Mouse (Mus musculus) spleen, adult 2 months (tissue): ENCODE measurements around the gene Sec61a1. TPM values are rescaled to one million over a fixed set of nuclear protein-coding genes. Genes with fewer than 3 reads are reported as not detected.

Experiments used
- DNase-seq, 2 experiments: peaks; one replicate each; pipeline versions ENCODE4 v3.0.0 to v3.0.0-alpha.2; 2012 to 2021; ENCODE audit warnings: low spot score in 2 of 2, low read depth in 1 of 2
- H3K27ac ChIP-seq: fragments of 200-500 bp; 2 replicates; pipeline ENCODE4 v1.5.1; 2012; ENCODE audit warnings: low read length, inconsistent platforms; ENCODE audit not compliant: insufficient read depth
- H3K27me3 ChIP-seq: fragments of 200-500 bp; 2 replicates; pipeline ENCODE4 v1.6.1; 2012; ENCODE audit warnings: mild to moderate bottlenecking, moderate library complexity, low read length, inconsistent platforms; ENCODE audit not compliant: control insufficient read depth, insufficient read depth
- H3K36me3 ChIP-seq: fragments of 200-500 bp; 2 replicates; pipeline ENCODE4 v1.6.1; 2012; ENCODE audit warnings: mild to moderate bottlenecking, low read length, inconsistent platforms; ENCODE audit not compliant: control insufficient read depth, insufficient read depth
- H3K4me1 ChIP-seq: fragments of 200-500 bp; 2 replicates; pipeline ENCODE4 v1.6.1; 2011; ENCODE audit warnings: inconsistent platforms; ENCODE audit not compliant: control insufficient read depth, insufficient read depth, insufficient read length
- H3K4me3 ChIP-seq: fragments of 200-500 bp; 2 replicates; pipeline ENCODE4 v1.5.1; 2011; ENCODE audit warnings: mild to moderate bottlenecking, inconsistent platforms; ENCODE audit not compliant: insufficient read depth, insufficient read length; ENCODE audit errors: extremely low read depth
- CTCF ChIP-seq: fragments of 200-500 bp; IDR thresholded peaks from 2 replicates; pipeline ENCODE4 v1.5.1; 2011; ENCODE audit warnings: mild to moderate bottlenecking, inconsistent platforms; ENCODE audit not compliant: insufficient read depth, insufficient read length, insufficient replicate concordance; ENCODE audit errors: extremely low read depth
- POLR2A ChIP-seq: fragments of 200-500 bp; IDR thresholded peaks from 2 replicates; pipeline ENCODE4 v1.6.1; 2011; ENCODE audit warnings: low read depth, low read length, inconsistent platforms
- WGBS: fragments of 180-500 bp; shearing (Covaris S2); methylation state at CpG from one replicate; pipeline ENCODE4 v1.1.7; 2018; 5-methylcytosine and 5-hydroxymethylcytosine counted together
- polyA plus RNA-seq: library from polyadenylated mRNA; depleted of rRNA; stranded (reverse); fragments of >200 nt; gene quantifications from 2 replicates; pipeline ENCODE4 v1.2.3, GENCODE M21; 2012; rRNA removed

The Sec61a1 gene
- polyA plus RNA-seq: 147 and 172 TPM in 2 replicates

GRCm38 (mm10) chr6:88518404-88519263 lies at the start of gene Sec61a1:
Gene Sec61a1 (minus strand): TSS chr6:88518905.
- H3K4me1 ChIP-seq: peaks cover 6% of the 10 kb centered on the region; the same call in 1 of the 2 replicates
- under 1% methylated on average over 80 of the region's 80 CpGs for WGBS
- H3K27me3 ChIP-seq: no peaks in the 10 kb centered on the region
- TF ChIP-seq CTCF (no peak), POLR2A (peak; percentile 93)
- H3K27ac ChIP-seq: peak within 1 kb of the TSS; percentile 91
- peaks cover 13% of the 10 kb centered on the region for H3K36me3 ChIP-seq
- peak within 1 kb of the TSS; percentile 78 for H3K4me3 ChIP-seq
- peak; percentile 85 to 95 for DNase-seq

- Histone ChIP-seq H3K4me1 (no peaks in the 10 kb centered on the region), H3K4me3 (no peak overlapping the region), H3K27ac (no peak overlapping the region), H3K36me3 (no peaks in the 10 kb centered on the region), H3K27me3 (no peaks in the 10 kb centered on the region)
- 56% methylated on average over 7 of the region's 7 CpGs for WGBS
- no peak for DNase-seq
- TF ChIP-seq CTCF: no peak
- TF ChIP-seq POLR2A: no peak
Observed at GRCm38 (mm10) chr6:88566676-88567075, 48.0 kb upstream of the Sec61a1 start.

GRCm38 (mm10) chr6:88565033-88565432 lies 46.3 kb upstream of the Sec61a1 start:
- no peaks in the 10 kb centered on the region for H3K27me3 ChIP-seq
- H3K4me3 ChIP-seq: no peak overlapping the region
- no peak overlapping the region for H3K27ac ChIP-seq
- no peaks in the 10 kb centered on the region for H3K4me1 ChIP-seq
- H3K36me3 ChIP-seq: no peaks in the 10 kb centered on the region
- no peak for DNase-seq
- 55% methylated on average over 6 of the region's 6 CpGs for WGBS
- TF ChIP-seq POLR2A (no peak), CTCF (no peak)

- H3K36me3 ChIP-seq: no peaks in the 10 kb centered on the region
- DNase-seq: no peak
- TF ChIP-seq POLR2A (no peak), CTCF (no peak)
- H3K4me3 ChIP-seq: no peak overlapping the region
- no peak overlapping the region for H3K27ac ChIP-seq
- no peaks in the 10 kb centered on the region for H3K27me3 ChIP-seq
- 89% methylated on average over 4 of the region's 4 CpGs for WGBS
- no peaks in the 10 kb centered on the region for H3K4me1 ChIP-seq
Observed at GRCm38 (mm10) chr6:88560156-88560555, 41.5 kb upstream of the Sec61a1 start.

- WGBS: 85% methylated on average over 5 of the region's 5 CpGs
- H3K4me1 ChIP-seq: no peaks in the 10 kb centered on the region
- TF ChIP-seq POLR2A (no peak), CTCF (no peak)
- H3K27me3 ChIP-seq: no peaks in the 10 kb centered on the region
- H3K4me3 ChIP-seq: no peak overlapping the region
- DNase-seq: no peak
- H3K27ac ChIP-seq: no peak overlapping the region
- H3K36me3 ChIP-seq: no peaks in the 10 kb centered on the region
Observed at GRCm38 (mm10) chr6:88559688-88560087, 41.0 kb upstream of the Sec61a1 start.

- 90% methylated on average over 1 of the region's 1 CpGs for WGBS
- no peak for DNase-seq
- Histone ChIP-seq H3K27me3 (no peaks in the 10 kb centered on the region), H3K36me3 (no peaks in the 10 kb centered on the region), H3K4me3 (no peak overlapping the region), H3K27ac (no peak overlapping the region), H3K4me1 (no peaks in the 10 kb centered on the region)
- TF ChIP-seq CTCF: no peak
- no peak for TF ChIP-seq POLR2A
Observed at GRCm38 (mm10) chr6:88558076-88558475, 39.4 kb upstream of the Sec61a1 start.

GRCm38 (mm10) chr6:88557548-88557947 lies 38.8 kb upstream of the Sec61a1 start:
- TF ChIP-seq CTCF (no peak), POLR2A (no peak)
- no peak for DNase-seq
- Histone ChIP-seq H3K27me3 (no peaks in the 10 kb centered on the region), H3K4me3 (no peak overlapping the region), H3K27ac (no peak overlapping the region), H3K36me3 (no peaks in the 10 kb centered on the region), H3K4me1 (no peaks in the 10 kb centered on the region)
- WGBS: 17% methylated on average over 4 of the region's 4 CpGs
